Mouse (Mus musculus): ENCODE data around the gene Ugt1a9. TPM values are rescaled to one million over a fixed set of nuclear protein-coding genes. Genes with fewer than 3 reads are reported as not detected.

Ugt1a9 gene
- total RNA-seq, 2 experiments from 2014 or later: not detected

Other genes starting within 250 kb of the Ugt1a9 start
- gene Dgkd, start 217.5 kb upstream of the Ugt1a9 start, total RNA-seq (2021): 100 to 1,000 TPM; 132 to 138 TPM
- 10 to 100 TPM; 27.9 to 29.8 TPM for gene Usp40, start 62.2 kb upstream of the Ugt1a9 start, total RNA-seq (2021)
- not detected for gene Ugt1a10, start 15.4 kb upstream of the Ugt1a9 start, total RNA-seq (2021)
- gene Ugt1a8, start 17.0 kb downstream of the Ugt1a9 start, total RNA-seq (2021): not detected
- under 1 TPM; 0.40 to 0.56 TPM for gene Ugt1a7c, start 24.3 kb downstream of the Ugt1a9 start, total RNA-seq (2021)
- gene Ugt1a6b, start 32.5 kb downstream of the Ugt1a9 start, total RNA-seq (2021): not detected
- under 1 TPM in 1 of 2 experiments, not detected in 1; 0.16 TPM for gene Ugt1a6a, start 64.0 kb downstream of the Ugt1a9 start, total RNA-seq (2021)
- gene Ugt1a5, start 95.2 kb downstream of the Ugt1a9 start, total RNA-seq (2021): under 1 TPM in 1 of 2 experiments, not detected in 1; 0.36 TPM
- gene Ugt1a2, start 129.8 kb downstream of the Ugt1a9 start, total RNA-seq (2021): under 1 TPM in 1 of 2 experiments, not detected in 1; 0.38 TPM
- gene Dnajb3, start 135.0 kb downstream of the Ugt1a9 start, total RNA-seq (2021): 1 to 10 TPM; 4.9 to 5.9 TPM
- under 1 TPM in 1 of 2 experiments, not detected in 1; 0.34 TPM for gene Ugt1a1, start 141.2 kb downstream of the Ugt1a9 start, total RNA-seq (2021)
- gene Mroh2a, start 156.2 kb downstream of the Ugt1a9 start, total RNA-seq (2021): under 1 TPM; 0.04 to 0.20 TPM
- 10 to 100 TPM; 75.3 to 78.8 TPM for gene Hjurp, start 206.8 kb downstream of the Ugt1a9 start, total RNA-seq (2021)
- gene Trpm8, start 206.9 kb downstream of the Ugt1a9 start, total RNA-seq (2021): 1 to 10 TPM in 1 of 2 experiments, under 1 TPM in 1; 0.82 to 1.2 TPM